Mouse (Mus musculus): ENCODE data around the gene Cdh4.

DNA sequence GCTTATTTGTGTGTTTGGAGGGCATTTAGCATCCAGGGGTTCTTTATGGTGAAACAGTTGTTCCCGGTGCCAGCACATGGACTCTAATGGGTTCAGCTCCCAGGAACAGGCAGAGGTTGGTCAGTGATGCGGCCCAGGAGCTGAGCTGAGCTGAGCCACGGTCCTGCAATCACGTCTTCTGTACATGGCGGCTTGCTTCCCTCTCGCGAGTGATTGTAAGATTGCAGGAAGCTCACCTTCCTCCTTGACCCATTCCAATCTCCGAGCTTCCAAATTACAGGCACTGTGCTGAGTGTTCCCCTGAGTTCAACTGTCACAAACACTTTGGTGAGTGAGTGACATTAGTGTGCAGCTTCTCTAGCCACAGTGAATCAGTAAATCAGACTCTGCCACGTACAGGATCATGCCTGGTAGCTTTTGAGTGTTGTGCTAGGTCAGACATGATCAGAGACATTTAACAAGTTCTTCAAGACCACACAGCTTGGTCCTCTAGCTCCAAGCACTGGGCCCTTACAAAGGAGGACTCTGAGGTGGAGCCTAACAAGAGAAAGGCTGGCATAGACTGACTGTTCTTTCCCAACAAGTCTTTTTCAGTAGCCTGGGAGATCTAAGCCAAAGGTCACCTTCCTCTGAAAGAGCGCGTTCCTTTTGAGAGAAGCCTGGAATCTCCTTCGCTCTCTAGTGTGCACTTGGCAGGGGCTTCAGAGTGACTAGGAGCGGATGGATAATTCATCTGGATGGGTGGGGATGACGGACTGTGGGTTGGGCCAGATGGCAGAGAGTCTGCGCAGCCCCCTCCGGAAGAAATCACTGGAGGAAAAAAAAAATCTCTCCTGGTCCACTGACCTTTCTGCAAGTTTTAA, 324.7 kb downstream of the Cdh4 start:
- no peak for TF ChIP-seq CTCF (IDR thresholded peaks at IDR 0.05; ENCODE audit: borderline replicate concordance, insufficient read depth, low read depth, low read length)
- TF ChIP-seq POLR2A (IDR thresholded peaks at IDR 0.05; ENCODE audit: borderline replicate concordance, insufficient read depth, low read length) = no peak

Data from cerebellum, adult 2 months (tissue).